Mouse (Mus musculus): Measurements from ENCODE around the gene Lcn3. TPM values are rescaled to one million over a fixed set of nuclear protein-coding genes. Genes with fewer than 3 reads are reported as not detected.
"Not testable (repeated sequence)": the region's sequence is repeated elsewhere in the genome, so short reads cannot be mapped to it uniquely, and the experiment has no call there.

Gene Lcn3
- polyA plus RNA-seq, 1 experiment from 2014 or later, result not detected

DNA sequence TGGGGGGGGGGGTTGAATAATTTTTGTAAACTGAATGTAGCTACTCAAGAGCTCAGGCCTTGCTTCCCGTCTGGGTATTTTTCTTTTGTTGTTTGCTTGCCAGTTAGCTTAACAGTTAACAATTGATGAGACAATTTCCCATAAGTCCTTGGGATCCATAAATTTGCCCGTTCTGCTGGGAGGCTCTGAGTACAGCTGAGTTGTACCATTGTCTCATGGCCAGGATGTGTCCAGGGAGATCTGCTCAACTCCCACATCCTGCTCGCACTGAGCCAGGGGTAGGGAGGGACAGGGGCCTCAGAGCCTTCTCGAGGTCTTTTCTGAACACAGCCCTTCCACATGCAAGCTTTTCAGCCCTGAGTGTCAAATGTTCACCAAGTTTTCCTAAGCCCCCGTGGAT, 32.7 kb downstream of the Lcn3 start:
- Histone ChIP-seq H3K27me3 (ENCODE audit: control insufficient read depth, insufficient read depth, low read length) (no peaks in the 10 kb centered on the region), H3K9me3 (replicated peaks; ENCODE audit: control insufficient read depth, low read length) (no peaks in the 10 kb centered on the region), H3K4me1 (ENCODE audit: control insufficient read depth, insufficient read depth, low read length) (no peaks in the 10 kb centered on the region), H3K4me3 (ENCODE audit: low read depth, low read length) (no peak overlapping the region), H3K27ac (ENCODE audit: low read depth, low read length) (no peak overlapping the region), H3K36me3 (ENCODE audit: control insufficient read depth, insufficient read depth, low read length) (no peaks in the 10 kb centered on the region), H3K9ac (ENCODE audit: low read depth, low read length) (no peak overlapping the region), H3K4me2 (no peak overlapping the region)
- no peak for ATAC-seq (replicated peaks; ENCODE audit: insufficient number of reproducible peaks, low FRiP score, low TSS enrichment)
- WGBS (ENCODE audit: insufficient replicate concordance), result 46% methylated on average over 5 of the region's 5 CpGs

- H3K4me1 ChIP-seq (ENCODE audit: control insufficient read depth, insufficient read depth, low read length), result no peaks in the 10 kb centered on the region
- H3K27ac ChIP-seq (ENCODE audit: low read depth, low read length), result no peak overlapping the region
- H3K9ac ChIP-seq (ENCODE audit: low read depth, low read length), result no peak overlapping the region
- H3K27me3 ChIP-seq (ENCODE audit: control insufficient read depth, insufficient read depth, low read length), result no peaks in the 10 kb centered on the region
- H3K36me3 ChIP-seq (ENCODE audit: control insufficient read depth, insufficient read depth, low read length), result no peaks in the 10 kb centered on the region
- no peak overlapping the region for H3K4me3 ChIP-seq (ENCODE audit: low read depth, low read length)
- no peak overlapping the region for H3K4me2 ChIP-seq
- no peak for ATAC-seq (replicated peaks; ENCODE audit: insufficient number of reproducible peaks, low FRiP score, low TSS enrichment)
- H3K9me3 ChIP-seq (replicated peaks; ENCODE audit: control insufficient read depth, low read length), result no peaks in the 10 kb centered on the region
- WGBS (ENCODE audit: insufficient replicate concordance), result 60% methylated on average over 2 of the region's 2 CpGs
Observed at GRCm38 (mm10) chr2:25811711-25812110, 46.3 kb downstream of the Lcn3 start.

DNA sequence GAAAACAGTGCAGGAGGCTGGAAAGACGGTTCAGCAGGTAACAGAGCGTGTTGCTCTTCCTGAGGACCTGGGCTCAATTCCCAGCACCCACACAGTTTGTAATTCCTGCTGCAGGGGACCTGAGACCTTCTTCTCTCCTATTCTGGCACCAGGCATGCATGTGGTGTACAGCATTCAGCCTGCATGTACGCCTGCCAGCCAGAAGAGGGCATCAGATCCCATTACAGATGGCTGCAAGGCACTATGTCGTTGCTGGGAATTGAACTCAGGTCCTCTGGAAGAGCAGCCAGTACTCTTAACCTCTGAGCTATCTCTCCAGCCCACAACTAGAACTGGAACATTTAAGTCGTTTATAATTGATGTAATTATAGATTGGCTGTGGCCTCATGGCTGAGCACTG, 48.0 kb downstream of the Lcn3 start:
- no peaks in the 10 kb centered on the region for H3K36me3 ChIP-seq (ENCODE audit: control insufficient read depth, insufficient read depth, low read length)
- no peak overlapping the region for H3K4me2 ChIP-seq
- H3K4me3 ChIP-seq (ENCODE audit: low read depth, low read length), result no peak overlapping the region
- no peak for ATAC-seq (replicated peaks; ENCODE audit: insufficient number of reproducible peaks, low FRiP score, low TSS enrichment)
- H3K4me1 ChIP-seq (ENCODE audit: control insufficient read depth, insufficient read depth, low read length), result no peaks in the 10 kb centered on the region
- H3K27ac ChIP-seq (ENCODE audit: low read depth, low read length), result no peak overlapping the region
- WGBS (ENCODE audit: insufficient replicate concordance), result 76% methylated on average over 5 of the region's 5 CpGs
- no peaks in the 10 kb centered on the region for H3K27me3 ChIP-seq (ENCODE audit: control insufficient read depth, insufficient read depth, low read length)
- H3K9me3 ChIP-seq (replicated peaks; ENCODE audit: control insufficient read depth, low read length), result no peaks in the 10 kb centered on the region
- H3K9ac ChIP-seq (ENCODE audit: low read depth, low read length), result no peak overlapping the region

- not testable (repeated sequence) for H3K9ac ChIP-seq (ENCODE audit: low read depth, low read length); H3K27ac ChIP-seq (ENCODE audit: low read depth, low read length); H3K27me3 ChIP-seq (ENCODE audit: control insufficient read depth, insufficient read depth, low read length); H3K4me1 ChIP-seq (ENCODE audit: control insufficient read depth, insufficient read depth, low read length); H3K4me3 ChIP-seq (ENCODE audit: low read depth, low read length); ATAC-seq (replicated peaks; ENCODE audit: insufficient number of reproducible peaks, low FRiP score, low TSS enrichment); H3K36me3 ChIP-seq (ENCODE audit: control insufficient read depth, insufficient read depth, low read length); H3K4me2 ChIP-seq; H3K9me3 ChIP-seq (replicated peaks; ENCODE audit: control insufficient read depth, low read length)
- WGBS (ENCODE audit: insufficient replicate concordance), result 73% methylated on average over 1 of the region's 1 CpGs
Observed at GRCm38 (mm10) chr2:25815748-25816147, 50.4 kb downstream of the Lcn3 start, which contains the start of gene Glt6d1. Glt6d1 (minus strand) TSS chr2:25815848.

Other genes with a start within 250 kb of the Lcn3 start
- gene Traf2, start 218.6 kb upstream of the Lcn3 start, polyA plus RNA-seq (2014; fragmentation: Nextera tagmentation; extraction: Ambion mirVana), result 20.3 and 21.9 TPM in 2 replicates
- 318 and 356 TPM in 2 replicates for gene Edf1, start 207.7 kb upstream of the Lcn3 start, polyA plus RNA-seq (2014; fragmentation: Nextera tagmentation; extraction: Ambion mirVana)
- 3.2 and 5.5 TPM in 2 replicates for gene Mamdc4, start 190.7 kb upstream of the Lcn3 start, polyA plus RNA-seq (2014; fragmentation: Nextera tagmentation; extraction: Ambion mirVana)
- gene Phpt1, start 190.3 kb upstream of the Lcn3 start, polyA plus RNA-seq (2014; fragmentation: Nextera tagmentation; extraction: Ambion mirVana), result 167 and 172 TPM in 2 replicates
- gene Ajm1, start 183.8 kb upstream of the Lcn3 start, polyA plus RNA-seq (2014; fragmentation: Nextera tagmentation; extraction: Ambion mirVana), result 0.21 TPM in 1 of 2 replicates, not detected in the other
- gene Rabl6, start 157.0 kb upstream of the Lcn3 start, polyA plus RNA-seq (2014; fragmentation: Nextera tagmentation; extraction: Ambion mirVana), result 35.9 and 40.0 TPM in 2 replicates
- gene Ccdc183, start 147.9 kb upstream of the Lcn3 start, polyA plus RNA-seq (2014; fragmentation: Nextera tagmentation; extraction: Ambion mirVana), result 0.11 and 0.20 TPM in 2 replicates
- gene Tmem141, start 143.6 kb upstream of the Lcn3 start, polyA plus RNA-seq (2014; fragmentation: Nextera tagmentation; extraction: Ambion mirVana), result 14.6 and 18.4 TPM in 2 replicates
- gene Fcna, start 137.5 kb upstream of the Lcn3 start, polyA plus RNA-seq (2014; fragmentation: Nextera tagmentation; extraction: Ambion mirVana), result 1.0 and 1.1 TPM in 2 replicates
- not detected in 2 replicates for gene Lcn8, start 112.4 kb upstream of the Lcn3 start, polyA plus RNA-seq (2014; fragmentation: Nextera tagmentation; extraction: Ambion mirVana)
- gene Lcn5, start 107.6 kb upstream of the Lcn3 start, polyA plus RNA-seq (2014; fragmentation: Nextera tagmentation; extraction: Ambion mirVana), result not detected in 2 replicates
- gene Lcn6, start 88.8 kb upstream of the Lcn3 start, polyA plus RNA-seq (2014; fragmentation: Nextera tagmentation; extraction: Ambion mirVana), result not detected in 2 replicates
- gene Lcn10, start 82.8 kb upstream of the Lcn3 start, polyA plus RNA-seq (2014; fragmentation: Nextera tagmentation; extraction: Ambion mirVana), result not detected in 2 replicates
- gene Obp2a, start 65.5 kb upstream of the Lcn3 start, polyA plus RNA-seq (2014; fragmentation: Nextera tagmentation; extraction: Ambion mirVana), result not detected in 2 replicates
- gene Bmyc, start 58.8 kb upstream of the Lcn3 start, polyA plus RNA-seq (2014; fragmentation: Nextera tagmentation; extraction: Ambion mirVana), result 42.9 and 49.9 TPM in 2 replicates
- gene Obp2b, start 28.6 kb upstream of the Lcn3 start, polyA plus RNA-seq (2014; fragmentation: Nextera tagmentation; extraction: Ambion mirVana), result not detected in 2 replicates
- gene Lcn11, start 11.4 kb downstream of the Lcn3 start, polyA plus RNA-seq (2014; fragmentation: Nextera tagmentation; extraction: Ambion mirVana), result not detected in 2 replicates
- not detected in 2 replicates for gene Gm13539, start 16.7 kb downstream of the Lcn3 start, polyA plus RNA-seq (2014; fragmentation: Nextera tagmentation; extraction: Ambion mirVana)
- gene Glt6d1, start 50.3 kb downstream of the Lcn3 start, polyA plus RNA-seq (2014; fragmentation: Nextera tagmentation; extraction: Ambion mirVana), result not detected in 2 replicates
- gene Lcn9, start 57.6 kb downstream of the Lcn3 start, polyA plus RNA-seq (2014; fragmentation: Nextera tagmentation; extraction: Ambion mirVana), result not detected in 2 replicates
- not detected in 2 replicates for gene Sohlh1, start 81.7 kb downstream of the Lcn3 start, polyA plus RNA-seq (2014; fragmentation: Nextera tagmentation; extraction: Ambion mirVana)
- gene Kcnt1, start 98.2 kb downstream of the Lcn3 start, polyA plus RNA-seq (2014; fragmentation: Nextera tagmentation; extraction: Ambion mirVana), result 0.04 TPM in 1 of 2 replicates, not detected in the other
- 8.9 and 14.1 TPM in 2 replicates for gene Camsap1, start 217.7 kb downstream of the Lcn3 start, polyA plus RNA-seq (2014; fragmentation: Nextera tagmentation; extraction: Ambion mirVana)